Mouse (Mus musculus): Measurements from ENCODE around the gene Slc6a6. TPM values are rescaled to one million over a fixed set of nuclear protein-coding genes. Genes with fewer than 3 reads are reported as not detected.

Gene Slc6a6
- total RNA-seq, 2 experiments from 2014 or later = 134 to 137 TPM

DNA sequence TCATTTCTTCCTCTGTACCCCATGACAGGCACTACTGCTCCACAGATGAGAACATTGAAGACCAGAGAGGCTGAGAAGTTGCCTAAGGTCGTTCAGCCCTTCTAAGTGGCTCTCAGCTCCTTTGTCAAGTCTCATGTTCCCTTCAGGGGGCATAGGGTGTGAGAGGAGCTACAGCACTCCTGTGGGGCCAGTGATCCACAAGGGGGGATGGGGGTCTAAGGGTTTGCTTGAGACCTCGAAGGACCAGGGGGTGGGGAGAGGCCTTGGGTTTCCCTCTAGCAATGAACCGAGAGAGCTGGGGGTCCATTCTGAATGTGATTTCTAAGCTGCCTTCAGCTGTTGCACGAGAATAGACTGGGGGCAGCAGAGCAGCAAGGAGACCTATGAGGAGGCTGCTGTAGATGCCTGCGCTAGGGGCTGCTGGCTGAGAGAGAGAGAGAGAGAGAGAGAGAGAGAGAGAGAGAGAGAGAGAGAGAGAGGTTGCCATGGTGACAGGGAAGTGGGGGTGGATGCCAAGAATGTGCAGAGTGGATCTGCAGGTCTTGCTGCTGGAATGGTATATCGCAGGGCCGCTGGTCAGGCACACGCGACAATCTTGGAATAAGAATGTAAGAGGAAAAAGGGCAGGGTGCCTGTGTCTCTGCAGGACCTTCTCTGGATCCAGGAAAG is 36.1 kb downstream of the Slc6a6 start:
- peak; percentile 65 to 68 for DNase-seq (ENCODE audit: low spot score in 2 of 2)

- DNase-seq (ENCODE audit: low spot score in 2 of 2) = no peak
These were observed 36.8 kb downstream of the Slc6a6 start for GRCm38 (mm10) chr6:91720588-91721214.

- DNase-seq (ENCODE audit: low spot score in 2 of 2) = no peak
These were observed 37.4 kb downstream of the Slc6a6 start for GRCm38 (mm10) chr6:91721215-91721701.

- DNase-seq (ENCODE audit: low spot score in 2 of 2) = no peak
These were observed 43.5 kb downstream of the Slc6a6 start for GRCm38 (mm10) chr6:91727361-91727760.

- no peak for DNase-seq (ENCODE audit: low spot score in 2 of 2)
These were observed 45.2 kb downstream of the Slc6a6 start for GRCm38 (mm10) chr6:91728939-91729619.

DNA sequence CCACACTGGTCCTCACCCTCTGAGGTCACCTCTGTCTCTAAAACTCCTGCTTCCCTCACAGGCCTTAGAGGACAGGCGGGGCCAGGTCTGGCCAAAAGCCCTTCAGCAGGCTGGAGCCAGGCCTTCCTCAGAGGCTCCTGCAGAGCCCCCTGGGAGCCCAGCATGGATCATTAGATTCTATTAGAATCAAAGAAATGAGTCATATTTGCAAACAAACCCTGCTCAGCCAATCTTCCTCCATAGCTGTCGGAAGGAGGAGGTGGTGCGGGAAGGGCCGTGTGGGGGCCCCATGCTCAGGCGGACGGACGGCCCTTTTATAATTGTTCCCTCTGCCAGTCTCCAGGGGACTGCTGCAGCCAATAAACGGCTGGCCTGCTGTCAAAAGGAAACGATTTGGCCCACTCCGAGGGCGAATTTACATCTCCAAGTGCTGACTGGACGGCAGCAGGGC is 45.8 kb downstream of the Slc6a6 start:
- DNase-seq (ENCODE audit: low spot score in 2 of 2) = peak in 1 of 2 experiments; percentile 56

GRCm38 (mm10) chr6:91732138-91732537 is 48.3 kb downstream of the Slc6a6 start:
- DNase-seq (ENCODE audit: low spot score in 2 of 2) = peak in 1 of 2 experiments; percentile 35

GRCm38 (mm10) chr6:91736471-91736870 is 52.6 kb downstream of the Slc6a6 start:
- DNase-seq (ENCODE audit: low spot score in 2 of 2) = no peak

DNA sequence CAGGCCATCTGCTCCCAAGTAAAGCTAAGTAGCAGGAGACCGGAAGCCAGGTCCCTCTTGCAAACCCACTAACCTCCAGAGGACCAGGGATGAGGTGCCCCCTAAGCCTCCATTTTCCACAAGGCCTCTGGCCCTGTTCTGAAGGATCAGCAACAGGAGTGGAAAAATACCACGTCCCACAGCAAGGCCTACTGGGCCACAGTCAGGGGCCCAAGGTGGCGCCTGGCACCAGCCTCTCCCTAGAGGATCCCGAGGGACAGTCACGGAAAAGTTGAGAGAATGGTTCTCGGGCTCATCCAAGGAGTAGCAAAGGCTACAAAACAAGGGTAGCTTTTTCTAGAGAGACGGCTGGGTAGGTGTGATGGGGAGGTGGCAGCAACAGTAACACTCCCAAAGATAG is 53.6 kb downstream of the Slc6a6 start:
- DNase-seq (ENCODE audit: low spot score in 2 of 2) = no peak

DNA sequence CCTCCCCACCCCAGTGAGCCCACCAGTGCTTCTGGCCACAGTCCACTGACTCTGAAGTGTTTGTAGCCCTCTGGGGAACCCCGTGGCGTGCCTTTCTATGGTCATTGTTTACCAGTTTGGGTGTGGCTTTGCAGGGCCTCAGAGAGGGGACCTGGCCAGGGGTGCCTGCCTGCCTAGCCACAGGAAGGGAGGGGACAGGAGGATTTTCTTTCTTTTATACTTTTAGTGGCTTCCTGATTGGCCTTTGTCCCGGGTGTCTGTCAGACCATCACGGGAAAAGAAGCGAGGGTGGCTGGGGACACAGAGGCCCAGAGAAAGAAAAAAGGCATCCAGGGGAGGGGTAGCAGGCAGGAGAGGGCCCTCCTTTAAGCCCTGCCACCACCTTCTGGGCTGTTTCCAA is 54.2 kb downstream of the Slc6a6 start:
- DNase-seq (ENCODE audit: low spot score in 2 of 2) = no peak

GRCm38 (mm10) chr6:91741046-91741445 is 57.2 kb downstream of the Slc6a6 start:
- DNase-seq (ENCODE audit: low spot score in 2 of 2) = peak; percentile 55 to 62

DNA sequence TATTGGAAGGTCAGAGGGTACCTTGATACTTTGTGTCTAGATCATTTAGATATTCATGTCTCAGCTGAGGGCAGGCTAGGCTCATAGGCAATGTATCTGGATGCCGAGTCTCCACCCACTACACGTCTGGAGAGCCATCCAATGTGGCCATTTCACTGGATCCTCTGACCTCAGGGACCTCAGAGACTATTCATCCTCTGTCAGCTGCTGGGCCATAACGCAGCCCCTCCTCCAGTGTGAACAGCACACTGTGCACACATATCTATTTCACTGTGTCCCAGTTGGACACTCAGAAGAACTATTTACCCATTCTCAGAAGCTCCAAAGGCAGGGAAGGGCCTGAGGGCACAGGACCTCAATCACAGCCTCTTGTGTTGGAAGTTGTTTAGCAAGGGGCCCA is 58.6 kb downstream of the Slc6a6 start:
- DNase-seq (ENCODE audit: low spot score in 2 of 2) = no peak

DNA sequence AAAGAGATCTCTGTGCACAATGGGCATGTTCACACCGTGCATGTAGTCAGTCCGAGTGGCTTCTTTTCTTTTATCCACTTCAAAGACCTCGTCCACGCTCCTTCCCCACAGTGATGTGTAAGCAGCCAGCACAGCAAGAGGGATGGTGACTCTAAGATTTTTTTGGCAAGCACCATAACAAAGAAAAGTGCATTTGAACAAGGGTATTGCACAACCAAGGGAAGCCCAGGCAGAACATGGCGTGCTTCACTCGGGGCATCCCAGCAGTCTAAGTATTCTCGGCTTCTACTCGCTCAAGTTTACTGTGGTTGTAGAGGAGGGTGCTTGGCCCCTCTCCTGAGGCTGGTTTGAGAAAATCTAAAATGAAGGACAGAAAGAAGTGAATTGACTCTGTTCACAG is 59.1 kb downstream of the Slc6a6 start:
- no peak for DNase-seq (ENCODE audit: low spot score in 2 of 2)

GRCm38 (mm10) chr6:91743886-91744285 is 60.0 kb downstream of the Slc6a6 start:
- no peak for DNase-seq (ENCODE audit: low spot score in 2 of 2)

DNA sequence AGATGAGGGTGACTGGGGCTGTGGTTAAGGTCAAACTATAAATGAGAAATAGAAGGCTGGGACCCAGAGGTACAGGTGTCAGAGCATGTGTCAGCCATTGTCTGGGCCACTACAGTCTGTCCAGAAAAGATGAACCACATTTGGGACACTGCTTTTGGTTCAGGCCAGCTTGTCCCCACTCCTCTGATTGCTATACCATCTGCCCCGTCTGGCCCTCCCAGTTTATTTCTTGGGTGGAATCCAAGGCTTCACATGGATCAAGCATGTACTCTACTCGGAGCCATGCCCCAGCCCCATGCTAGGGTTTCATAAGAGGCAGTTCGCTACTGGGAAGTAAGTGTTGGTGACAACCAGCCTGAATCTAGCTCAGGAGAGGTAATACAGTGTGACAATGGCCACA is 61.4 kb downstream of the Slc6a6 start:
- DNase-seq (ENCODE audit: low spot score in 2 of 2) = no peak

GRCm38 (mm10) chr6:91745947-91746582 is 62.2 kb downstream of the Slc6a6 start:
- no peak for DNase-seq (ENCODE audit: low spot score in 2 of 2)

DNA sequence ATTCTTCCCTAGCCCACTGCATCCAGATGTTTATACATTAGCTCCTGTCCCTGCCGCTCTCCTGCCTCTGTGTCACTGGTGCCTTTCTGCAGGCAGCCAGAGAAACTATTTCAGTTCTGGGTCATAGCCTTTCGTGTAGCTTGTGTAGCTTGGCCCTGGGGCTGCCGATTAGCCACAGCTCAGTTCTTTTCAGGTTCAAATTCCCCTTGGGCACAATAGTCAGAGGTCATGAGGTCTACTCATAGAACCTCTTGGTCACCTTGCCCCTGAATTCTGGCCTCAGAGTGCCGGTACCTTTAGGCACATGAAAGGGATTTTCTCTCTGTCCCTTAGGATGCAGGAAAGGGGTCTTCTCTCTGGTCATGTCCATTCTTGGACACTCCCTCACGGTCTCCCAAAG is 62.9 kb downstream of the Slc6a6 start:
- no peak for DNase-seq (ENCODE audit: low spot score in 2 of 2)

DNA sequence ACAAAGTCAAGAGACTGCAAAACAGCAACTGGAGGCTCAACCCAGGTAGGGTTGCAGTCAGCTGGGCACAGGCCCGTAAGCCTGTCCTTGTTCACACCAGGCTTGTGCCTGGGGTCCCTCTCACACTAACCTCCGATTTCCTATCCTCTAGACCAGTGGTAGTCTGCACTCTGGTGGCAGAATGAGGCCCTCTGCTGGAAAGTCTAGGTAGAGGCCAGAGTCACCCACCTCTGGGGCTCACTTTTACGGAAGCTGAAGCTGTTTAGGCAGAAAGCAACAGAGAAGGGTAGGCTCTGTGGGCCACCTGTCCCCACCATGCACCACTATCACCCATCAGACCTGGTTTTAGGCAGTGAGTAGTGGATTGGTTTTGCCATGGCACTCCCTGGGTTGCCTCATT is 67.1 kb downstream of the Slc6a6 start:
- DNase-seq (ENCODE audit: low spot score in 2 of 2) = peak in 1 of 2 experiments; percentile 39

GRCm38 (mm10) chr6:91752884-91753283 is 69.0 kb downstream of the Slc6a6 start:
- no peak for DNase-seq (ENCODE audit: low spot score in 2 of 2)

GRCm38 (mm10) chr6:91754098-91754497 is 70.2 kb downstream of the Slc6a6 start:
- peak; percentile 58 to 72 for DNase-seq (ENCODE audit: low spot score in 2 of 2)

GRCm38 (mm10) chr6:91754845-91755244 is 71.0 kb downstream of the Slc6a6 start:
- DNase-seq (ENCODE audit: low spot score in 2 of 2) = no peak
